Mouse (Mus musculus): ENCODE measurements at regions not wholly inside any gene's neighbourhood (a gene's known extent, or its start where the extent isn't known, plus 50 kb on each side); places are given as distances from the start of the nearest gene placed in this dataset.

GRCm38 (mm10) chr10:117918616-117919015 is 72.8 kb upstream of the Rap1b start:
- no peak for TF ChIP-seq GATA1 (IDR thresholded peaks at IDR 0.05; ENCODE audit: borderline replicate concordance, low read length)
- no peak for TF ChIP-seq FLI1 (IDR thresholded peaks at IDR 0.05; ENCODE audit: low read length)
